In the genomic region with DNA sequence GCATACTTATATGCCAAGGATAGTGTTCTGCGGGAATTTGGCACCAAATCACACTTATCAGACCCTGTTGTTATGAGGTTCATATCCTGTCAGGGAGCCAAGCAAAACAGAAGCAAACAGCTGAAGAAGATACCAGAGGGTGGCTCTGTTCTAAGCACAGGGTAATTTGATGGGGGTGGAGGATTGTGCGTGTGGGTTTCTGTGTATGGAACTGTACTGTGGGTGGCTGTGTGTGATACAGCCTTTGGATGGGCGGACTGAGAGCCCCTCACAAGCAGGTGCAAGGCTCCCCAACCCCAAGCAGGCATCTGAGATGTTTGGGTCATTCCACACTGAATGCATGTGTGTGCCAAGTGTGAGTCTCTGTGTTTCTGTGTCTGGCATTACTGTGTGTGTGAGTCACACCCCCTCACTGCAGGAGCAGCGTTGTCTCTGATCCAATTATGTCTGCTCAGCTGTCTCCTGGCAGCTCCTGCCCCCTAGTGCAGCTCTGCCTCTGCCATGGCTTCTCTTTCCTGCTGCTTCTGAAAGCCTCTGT, we compare ENCODE assay signal across 9 mouse cellular contexts. TPM values are rescaled to one million over a fixed set of nuclear protein-coding genes. Genes with fewer than 3 reads are reported as not detected.
DNase-seq lines count a peak whose midpoint lies in the region; ATAC-seq and TF ChIP-seq lines count a peak whose summit lies in the region.
"Had no signal": no experiment of that assay in that cellular context is flagged by ENCODE, and none has a peak within 500 bp of the region (broad histone marks: within the 10 kb centered on the region; RNA-seq: fewer than 3 reads in every experiment).

No protein-coding gene starts in this region.

- H3K79me2 ChIP-seq in heart, adult 2 months (replicated peaks; ENCODE audit: control insufficient read depth, insufficient read depth, low read length) = no peaks in the 10 kb centered on the region

- TF ChIP-seq EP300 in heart, adult 2 months (IDR thresholded peaks at IDR 0.05; ENCODE audit: insufficient read depth, low read depth, low read length) = no peak

- TF ChIP-seq CTCF in heart, adult 2 months (IDR thresholded peaks at IDR 0.05) = 0 out of 2 replicates have a peak, but pooled peaks have one; percentile 14

- 44% methylated on average over 4 of the region's 4 CpGs for WGBS in heart, adult 2 months
- 54% methylated on average over 4 of the region's 4 CpGs for WGBS in forebrain, embryonic 13.5 days
- 59% methylated on average over 4 of the region's 4 CpGs for WGBS in stomach, embryonic 16.5 days

- H3K27ac ChIP-seq in heart, adult 2 months = no peak overlapping the region
- peak overlapping the region; percentile 62 for H3K27ac ChIP-seq in forebrain, embryonic 13.5 days
- no peak overlapping the region for H3K27ac ChIP-seq in stomach, embryonic 16.5 days (ENCODE audit: low read length)

- no peak overlapping the region for H3K4me3 ChIP-seq in heart, adult 2 months
- H3K4me3 ChIP-seq in forebrain, embryonic 13.5 days = no peak overlapping the region
- H3K4me3 ChIP-seq in stomach, embryonic 16.5 days (replicated peaks; ENCODE audit: low read length) = no peak overlapping the region

- intact Hi-C loops in heart, adult 2 months (cut with DNase I) = no loop called here
- intact Hi-C loops in heart, postnatal 25 days (cut with DNase I) = no loop called here

- no peaks in the 10 kb centered on the region for H3K36me3 ChIP-seq in heart, adult 2 months (ENCODE audit: control insufficient read depth, insufficient read depth, low read length)
- no peaks in the 10 kb centered on the region for H3K36me3 ChIP-seq in forebrain, embryonic 13.5 days (ENCODE audit: poor library complexity, severe bottlenecking)
- no peaks in the 10 kb centered on the region for H3K36me3 ChIP-seq in stomach, embryonic 16.5 days (ENCODE audit: control insufficient read depth, insufficient read depth, low read length)
- H3K36me3 ChIP-seq: G1E had no signal

- H3K4me2 ChIP-seq in forebrain, embryonic 13.5 days = no peak overlapping the region
- no peak overlapping the region for H3K4me2 ChIP-seq in stomach, embryonic 16.5 days (ENCODE audit: low read depth, low read length)

- no peak for DNase-seq in heart, adult 2 months
- DNase-seq in heart, postnatal 25 days (ENCODE audit: low spot score) = no peak
- DNase-seq in Muller cell, postnatal 12 days (ENCODE audit: inconsistent ontology term) = peak; percentile 81
- DNase-seq in left cerebral cortex, adult 11 months (ENCODE audit: low spot score) = peak; percentile 63
- DNase-seq in kidney, adult 11 months = no peak
- DNase-seq in yolk sac, embryonic 10.5 days (ENCODE audit: low spot score) = no peak

- no peak overlapping the region for H3K9ac ChIP-seq in heart, adult 2 months (ENCODE audit: low read depth, low read length)
- peak overlapping the region; percentile 14; the same call in 1 of the 2 replicates for H3K9ac ChIP-seq in forebrain, embryonic 13.5 days
- H3K9ac ChIP-seq in stomach, embryonic 16.5 days (ENCODE audit: low read length) = 0 out of 2 replicates have a peak overlapping the region, but pooled peaks have one; percentile 26

- peak; percentile 78 for ATAC-seq in forebrain, embryonic 13.5 days
- ATAC-seq in stomach, embryonic 16.5 days (ENCODE audit: insufficient read depth, low FRiP score) = no peak

- no peaks in the 10 kb centered on the region for H3K9me3 ChIP-seq in forebrain, embryonic 13.5 days (replicated peaks)
- H3K9me3 ChIP-seq in stomach, embryonic 16.5 days (replicated peaks; ENCODE audit: control insufficient read depth, low read length) = no peaks in the 10 kb centered on the region
- H3K9me3 ChIP-seq: G1E had no signal

- H3K27me3 ChIP-seq in heart, adult 2 months (ENCODE audit: control insufficient read depth, insufficient read depth, low read length) = no peaks in the 10 kb centered on the region
- H3K27me3 ChIP-seq in forebrain, embryonic 13.5 days = no peaks in the 10 kb centered on the region; the same call in 1 of the 2 replicates
- H3K27me3 ChIP-seq in stomach, embryonic 16.5 days (ENCODE audit: control insufficient read depth, insufficient read depth, low read length) = no peaks in the 10 kb centered on the region

- peaks cover 3% of the 10 kb centered on the region; the same call in 1 of the 2 replicates for H3K4me1 ChIP-seq in heart, adult 2 months (ENCODE audit: control insufficient read depth, insufficient read depth, low read length)
- peaks cover 16% of the 10 kb centered on the region for H3K4me1 ChIP-seq in forebrain, embryonic 13.5 days
- peaks cover 40% of the 10 kb centered on the region for H3K4me1 ChIP-seq in stomach, embryonic 16.5 days (ENCODE audit: control insufficient read depth, insufficient read depth, low read length)

- no peak for TF ChIP-seq POLR2A in heart, adult 2 months (IDR thresholded peaks at IDR 0.05; ENCODE audit: insufficient read depth, low read depth, low read length)

RNA-seq across cellular contexts. Expression of a gene that starts 11.8 kb away (rescaled TPM):
- 10 to 100 TPM; 53.1 to 62.2 TPM for total RNA-seq in heart, adult 2 months (2021)
- polyA plus RNA-seq in heart, adult 2 months (2012; rRNA removed) = 113 and 141 TPM in 2 replicates
- total RNA-seq in heart, postnatal 25 days (2021) = 10 to 100 TPM; 57.4 to 65.4 TPM
- 4.4 and 4.6 TPM in 2 replicates for polyA plus RNA-seq in forebrain, embryonic 13.5 days (2015; fragmentation: Nextera tagmentation; extraction: Ambion mirVana)
- polyA plus RNA-seq in stomach, embryonic 16.5 days (2015; fragmentation: Nextera tagmentation; extraction: Ambion mirVana) = 95.6 and 106 TPM in 2 replicates
- total RNA-seq: G1E had no signal

RNA-seq across cellular contexts. Expression of a gene that starts 19.2 kb away (rescaled TPM):
- 10 to 100 TPM; 30.1 to 32.6 TPM for total RNA-seq in heart, adult 2 months (2021)
- 55.9 and 68.5 TPM in 2 replicates for polyA plus RNA-seq in heart, adult 2 months (2012; rRNA removed)
- 10 to 100 TPM; 31.6 to 35.9 TPM for total RNA-seq in heart, postnatal 25 days (2021)
- 4.8 and 6.0 TPM in 2 replicates for polyA plus RNA-seq in forebrain, embryonic 13.5 days (2015; fragmentation: Nextera tagmentation; extraction: Ambion mirVana)
- 105 and 111 TPM in 2 replicates for polyA plus RNA-seq in stomach, embryonic 16.5 days (2015; fragmentation: Nextera tagmentation; extraction: Ambion mirVana)

RNA-seq across cellular contexts. Expression of a gene that starts 26.6 kb away (rescaled TPM):
- 1 to 10 TPM; 7.8 to 8.9 TPM for total RNA-seq in heart, adult 2 months (2021)
- 22.8 and 27.1 TPM in 2 replicates for polyA plus RNA-seq in heart, adult 2 months (2012; rRNA removed)
- 10 to 100 TPM; 11.4 to 12.6 TPM for total RNA-seq in heart, postnatal 25 days (2021)
- polyA plus RNA-seq in forebrain, embryonic 13.5 days (2015; fragmentation: Nextera tagmentation; extraction: Ambion mirVana) = 14.4 and 14.5 TPM in 2 replicates
- polyA plus RNA-seq in stomach, embryonic 16.5 days (2015; fragmentation: Nextera tagmentation; extraction: Ambion mirVana) = 19.6 and 20.0 TPM in 2 replicates

Comparison
In these comparisons a context has a peak if more than half of its experiments do, and no peak if none do; other contexts are left out.
1. DNase-seq: peak in Muller cell, postnatal 12 days (single experiment) and left cerebral cortex, adult 11 months (single experiment); none in heart, adult 2 months (0 of 2), heart, postnatal 25 days (single experiment), kidney, adult 11 months (single experiment) and yolk sac, embryonic 10.5 days (single experiment).
2. RNA of a gene that starts 11.8 kb away (polyA plus RNA-seq): 113 to 141 TPM in heart, adult 2 months and 95.6 to 106 TPM in stomach, embryonic 16.5 days; 4.4 to 4.6 TPM in forebrain, embryonic 13.5 days; every median in the first group is over 10 times any median in the second.